Mouse (Mus musculus) stomach, postnatal 0 days (tissue): ENCODE results near the gene Btbd2. TPM values are rescaled to one million over a fixed set of nuclear protein-coding genes. Genes with fewer than 3 reads are reported as not detected.

ENCODE experiments used
- ATAC-seq: fragments of 200-750 bp; cut with Nextera tagmentation; 2 replicates; pipeline ENCODE4 v1.8.0; 2017; ENCODE audit not compliant: low FRiP score, low TSS enrichment
- DNase-seq: peaks from one replicate; pipeline ENCODE4 v3.0.0-alpha.2; 2016; ENCODE audit warnings: low spot score
- H3K27ac ChIP-seq: fragments of 300-500 bp; sonication (generic); replicated peaks from 2 replicates; pipeline ENCODE4 v1.5.1; 2014; ENCODE audit warnings: mild to moderate bottlenecking, control low read depth
- H3K27me3 ChIP-seq: fragments of 300-500 bp; sonication (generic); 2 replicates; pipeline ENCODE4 v1.6.1; 2014; ENCODE audit warnings: low read length; ENCODE audit not compliant: control insufficient read depth, insufficient read depth
- H3K36me3 ChIP-seq: fragments of 300-500 bp; sonication (generic); 2 replicates; pipeline ENCODE4 v1.6.1; 2014; ENCODE audit warnings: low read length, mixed read lengths; ENCODE audit not compliant: control insufficient read depth, insufficient read depth
- H3K4me1 ChIP-seq: fragments of 300-500 bp; sonication (generic); replicated peaks from 2 replicates; pipeline ENCODE4 v1.6.1; 2014; ENCODE audit warnings: antibody characterized with exemption; ENCODE audit not compliant: control insufficient read depth, insufficient read depth
- H3K4me2 ChIP-seq: fragments of 300-500 bp; sonication (generic); replicated peaks from 2 replicates; pipeline ENCODE4 v1.6.1; 2014; ENCODE audit warnings: low read depth, mild to moderate bottlenecking, control low read depth, moderate library complexity
- H3K4me3 ChIP-seq: fragments of 300-500 bp; sonication (generic); 2 replicates; pipeline ENCODE4 v1.5.1; 2014; ENCODE audit warnings: low read depth, low read length, control low read depth
- H3K9ac ChIP-seq: fragments of 300-500 bp; sonication (generic); 2 replicates; pipeline ENCODE4 v1.6.1; 2014; ENCODE audit warnings: mild to moderate bottlenecking, low read length, control low read depth, mixed read lengths
- H3K9me3 ChIP-seq: fragments of 300-500 bp; sonication (generic); 2 replicates; pipeline ENCODE4 v1.6.1; 2016; ENCODE audit warnings: low read length; ENCODE audit not compliant: control insufficient read depth
- CTCF ChIP-seq: IDR thresholded peaks from 2 replicates; pipeline ENCODE4 v1.5.1; 2016; ENCODE audit warnings: antibody characterized with exemption, low read depth, mild to moderate bottlenecking, moderate library complexity
- EP300 ChIP-seq: optimal IDR thresholded peaks from 2 replicates; pipeline ENCODE3; 2016; ENCODE audit warnings: antibody characterized with exemption
- WGBS: fragments of 180-500 bp; shearing (Covaris S2); extraction: QIAGEN DNeasy Blood & Tissue Kit; methylation state at CpG from one replicate; pipeline ENCODE4 v1.1.7; 2014; 5-methylcytosine and 5-hydroxymethylcytosine counted together
- polyA plus RNA-seq: library from polyadenylated mRNA; unstranded; fragments of >200 nt; fragmentation: Nextera tagmentation; extraction: Ambion mirVana; gene quantifications from 2 replicates; pipeline ENCODE4 v1.2.1, GENCODE M21; 2015

Btbd2 gene
- polyA plus RNA-seq, 1 experiment from 2014 or later = 28.3 TPM

DNA sequence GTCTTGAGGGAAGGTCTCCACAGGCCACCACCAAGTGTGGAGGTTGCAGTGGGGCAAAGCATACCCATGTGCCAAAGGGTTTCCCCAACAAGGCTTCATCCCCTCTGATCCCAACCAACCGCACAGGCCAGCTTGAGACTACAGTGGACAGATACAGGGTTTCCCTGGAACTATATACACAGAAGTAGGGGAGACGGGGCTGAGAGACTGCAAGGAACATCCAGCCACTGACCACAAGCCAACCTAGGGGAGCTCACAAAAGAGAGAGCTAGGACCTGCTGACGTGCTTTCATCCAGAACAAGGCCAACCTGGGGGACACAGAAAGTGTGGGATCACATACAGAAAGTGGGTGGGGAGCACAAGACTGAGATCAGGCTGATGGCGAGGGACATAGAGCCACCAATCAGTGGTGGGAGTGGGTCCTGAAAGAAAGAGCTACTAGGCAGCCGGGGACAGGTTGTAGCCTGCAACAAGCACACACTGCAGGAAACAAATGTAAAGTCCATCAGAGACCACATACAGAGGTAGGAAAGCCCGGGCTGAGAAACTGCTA, 18.1 kb upstream of the Btbd2 start:
- Histone ChIP-seq H3K9me3 (no peaks in the 10 kb centered on the region), H3K4me2 (peak overlapping the region; percentile 86), H3K4me3 (peak overlapping the region; percentile 92), H3K27me3 (no peaks in the 10 kb centered on the region), H3K36me3 (peaks cover 27% of the 10 kb centered on the region), H3K9ac (peak overlapping the region; percentile 98), H3K4me1 (peaks cover 33% of the 10 kb centered on the region), H3K27ac (peak overlapping the region; percentile 93)
- no peak for TF ChIP-seq EP300
- no peak for TF ChIP-seq CTCF
- DNase-seq (peak; percentile 31), ATAC-seq (no peak)
- WGBS = 6% methylated on average over 6 of the region's 6 CpGs

- WGBS = 39% methylated on average over 5 of the region's 5 CpGs
- peaks cover 33% of the 10 kb centered on the region for H3K36me3 ChIP-seq
- DNase-seq (peak; percentile 48), ATAC-seq (no peak)
- no peak for TF ChIP-seq EP300
- no peak; the same call in 1 of the 2 replicates for TF ChIP-seq CTCF
- peak overlapping the region; percentile 98 for H3K9ac ChIP-seq
- peak overlapping the region; percentile 86 for H3K4me2 ChIP-seq
- H3K27ac ChIP-seq = peak overlapping the region; percentile 93
- H3K9me3 ChIP-seq = no peaks in the 10 kb centered on the region
- no peaks in the 10 kb centered on the region for H3K27me3 ChIP-seq
- H3K4me3 ChIP-seq = peak overlapping the region; percentile 92
- H3K4me1 ChIP-seq = peaks cover 31% of the 10 kb centered on the region
Measured at GRCm38 (mm10) chr10:80674161-80674711, 17.4 kb upstream of the Btbd2 start.

- DNase-seq (no peak), ATAC-seq (no peak)
- Histone ChIP-seq H3K4me3 (peak overlapping the region; percentile 92), H3K4me1 (peaks cover 26% of the 10 kb centered on the region), H3K4me2 (peak overlapping the region; percentile 86), H3K9me3 (no peaks in the 10 kb centered on the region), H3K9ac (peak overlapping the region; percentile 98; the same call in 1 of the 2 replicates), H3K27ac (peak overlapping the region; percentile 93; the same call in 1 of the 2 replicates), H3K36me3 (peaks cover 38% of the 10 kb centered on the region), H3K27me3 (no peaks in the 10 kb centered on the region)
- 71% methylated on average over 3 of the region's 3 CpGs for WGBS
- TF ChIP-seq EP300 = no peak
- TF ChIP-seq CTCF = no peak
Measured at GRCm38 (mm10) chr10:80673690-80674089, 16.8 kb upstream of the Btbd2 start.

DNA sequence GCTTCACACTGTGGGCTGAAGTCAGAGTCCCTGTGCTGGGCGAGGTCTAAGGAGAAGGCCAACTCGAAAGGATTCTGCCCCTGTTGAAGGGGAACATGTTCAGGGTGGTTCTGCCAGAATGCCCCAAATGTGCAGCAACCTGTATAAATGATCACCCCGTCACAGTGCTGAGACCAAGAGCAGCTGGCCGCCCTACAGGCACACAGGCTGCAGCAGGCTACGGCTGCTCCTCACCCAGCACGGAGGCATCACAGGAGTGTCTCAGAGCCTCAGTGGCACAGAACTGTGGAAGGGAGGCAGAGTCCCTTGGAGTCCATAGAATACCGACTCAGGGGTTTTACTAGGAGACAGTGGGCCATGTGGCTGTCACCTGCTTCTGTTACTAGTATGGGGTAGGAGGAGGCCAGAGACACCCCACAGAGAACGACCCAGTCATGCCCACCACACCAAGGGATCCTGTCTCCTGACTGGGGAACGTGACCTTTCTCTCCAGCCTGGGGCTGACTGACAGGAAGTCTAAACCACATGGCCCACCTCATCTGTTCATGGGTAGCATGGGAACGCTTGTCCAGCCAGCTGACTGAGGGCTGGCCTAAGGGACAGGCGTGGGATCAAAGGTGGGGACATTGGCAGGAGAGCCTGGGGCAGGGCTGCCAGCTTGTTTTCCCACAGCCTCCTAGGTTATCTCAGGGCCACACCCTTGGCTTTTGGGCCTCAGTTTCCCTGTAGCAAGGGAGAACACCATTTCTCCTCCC, 15.2 kb upstream of the Btbd2 start:
- no peaks in the 10 kb centered on the region for H3K27me3 ChIP-seq
- peaks cover 13% of the 10 kb centered on the region for H3K4me1 ChIP-seq
- no peak overlapping the region for H3K27ac ChIP-seq
- DNase-seq (no peak), ATAC-seq (no peak)
- H3K4me2 ChIP-seq = no peak overlapping the region
- no peaks in the 10 kb centered on the region for H3K9me3 ChIP-seq
- no peak overlapping the region for H3K4me3 ChIP-seq
- H3K9ac ChIP-seq = no peak overlapping the region; the same call in 1 of the 2 replicates
- 70% methylated on average over 11 of the region's 11 CpGs for WGBS
- H3K36me3 ChIP-seq = peaks cover 54% of the 10 kb centered on the region
- no peak for TF ChIP-seq CTCF
- no peak for TF ChIP-seq EP300

DNA sequence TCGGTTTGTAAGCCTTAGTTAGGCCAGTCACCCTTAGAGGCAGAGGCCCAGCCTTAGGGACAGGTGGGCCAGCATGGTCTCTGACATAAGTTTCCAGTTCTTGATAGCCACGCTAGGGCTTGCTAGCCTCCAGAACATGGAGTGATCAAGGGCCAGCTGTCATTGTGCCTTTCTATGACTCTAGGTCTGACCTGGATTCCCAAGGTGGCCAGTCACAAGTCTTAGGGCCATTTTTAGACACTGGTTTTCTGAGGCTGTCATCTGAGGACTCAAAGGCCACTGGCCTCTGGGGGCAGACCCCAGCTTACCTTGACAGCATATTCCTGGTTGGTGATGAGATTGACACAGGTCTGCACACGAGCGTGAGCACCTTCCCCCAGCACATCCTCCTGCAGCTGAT, 14.4 kb upstream of the Btbd2 start:
- H3K4me1 ChIP-seq = peaks cover 11% of the 10 kb centered on the region
- no peaks in the 10 kb centered on the region for H3K27me3 ChIP-seq
- no peak overlapping the region for H3K27ac ChIP-seq
- WGBS = 85% methylated on average over 4 of the region's 4 CpGs
- TF ChIP-seq EP300 = no peak
- no peak for TF ChIP-seq CTCF
- H3K4me2 ChIP-seq = no peak overlapping the region
- H3K36me3 ChIP-seq = peaks cover 58% of the 10 kb centered on the region
- ATAC-seq = no peak
- no peak overlapping the region for H3K9ac ChIP-seq
- no peaks in the 10 kb centered on the region for H3K9me3 ChIP-seq
- H3K4me3 ChIP-seq = no peak overlapping the region
- no peak for DNase-seq
